Mouse (Mus musculus) liver, embryonic 14.5 days (tissue): ENCODE data around the gene C9.

Experiments used
- CTCF ChIP-seq: IDR thresholded peaks from 2 replicates; pipeline ENCODE4 v1.5.1; 2016; ENCODE audit warnings: antibody characterized with exemption, low read depth, control low read depth
- EP300 ChIP-seq: IDR thresholded peaks from 2 replicates; pipeline ENCODE4 v1.6.1; 2016; ENCODE audit warnings: antibody characterized with exemption, low read depth

DNA sequence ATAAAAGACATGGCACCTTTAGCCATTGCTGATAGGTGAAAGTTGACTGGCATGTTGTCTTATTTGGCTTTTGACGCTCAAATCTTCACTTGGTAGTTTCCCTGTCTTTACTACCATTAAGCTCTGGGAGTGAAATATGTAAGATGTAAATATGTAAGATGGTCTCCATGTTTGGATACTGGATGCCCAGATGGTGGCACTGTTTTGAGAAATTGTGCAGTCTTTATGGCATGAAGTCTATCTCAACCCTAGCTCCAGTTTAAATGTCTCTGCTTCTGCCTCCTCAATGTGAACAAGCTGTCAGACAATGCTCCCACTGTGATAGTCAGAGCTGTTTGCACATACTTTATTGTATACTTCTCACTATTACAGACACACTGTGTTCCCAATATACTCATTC lies 23.7 kb downstream of the C9 start:
- TF ChIP-seq CTCF (no peak), EP300 (no peak)
